Mouse (Mus musculus) left cerebral cortex, postnatal 25 days (tissue): ENCODE data around the gene 1700003H04Rik. TPM values are rescaled to one million over a fixed set of nuclear protein-coding genes. Genes with fewer than 3 reads are reported as not detected.

Experiments
- DNase-seq, 2 experiments: peaks; one replicate each; pipeline ENCODE4 v3.0.0; 2022; ENCODE audit warnings: low spot score in 2 of 2, mixed read lengths in 1 of 2
- intact Hi-C: fragments of 180-260 bp; cut with DNase I; formaldehyde crosslinking; loops from one replicate; pipeline ENCODE4 v1.15.1; 2025
- total RNA-seq, 2 experiments: library from RNA; stranded (reverse); gene quantifications; 2 replicates each; pipeline ENCODE4 v1.2.3; 2021

Gene 1700003H04Rik
- total RNA-seq, result not detected

DNA sequence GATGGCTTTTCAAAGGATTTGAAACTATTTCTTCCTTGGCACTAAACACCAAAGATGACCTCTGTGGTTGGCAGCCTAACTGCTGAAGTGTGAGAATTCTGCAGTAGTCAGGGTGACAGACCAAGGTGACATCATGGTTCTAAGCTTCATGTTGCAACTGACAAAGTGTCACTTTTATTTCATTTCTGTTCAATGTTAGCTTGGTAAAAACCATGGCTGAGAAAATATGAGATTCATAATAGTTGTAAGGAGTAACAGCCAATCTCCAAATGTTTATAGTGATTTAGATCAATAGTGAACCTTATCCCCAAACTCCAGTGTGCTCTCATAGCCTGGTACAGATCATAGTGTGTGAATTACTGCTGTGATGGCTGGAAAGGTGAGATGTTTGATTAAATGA is at the start of gene 1700003H04Rik:
TSS of gene 1700003H04Rik (minus strand) at position 101 of the 400 bp plus-strand sequence.
- intact Hi-C loops, result loop anchor here (10.0 kb wide), 1 partner anchor 306 kb away; no protein-coding TSS in a partner anchor

DNA sequence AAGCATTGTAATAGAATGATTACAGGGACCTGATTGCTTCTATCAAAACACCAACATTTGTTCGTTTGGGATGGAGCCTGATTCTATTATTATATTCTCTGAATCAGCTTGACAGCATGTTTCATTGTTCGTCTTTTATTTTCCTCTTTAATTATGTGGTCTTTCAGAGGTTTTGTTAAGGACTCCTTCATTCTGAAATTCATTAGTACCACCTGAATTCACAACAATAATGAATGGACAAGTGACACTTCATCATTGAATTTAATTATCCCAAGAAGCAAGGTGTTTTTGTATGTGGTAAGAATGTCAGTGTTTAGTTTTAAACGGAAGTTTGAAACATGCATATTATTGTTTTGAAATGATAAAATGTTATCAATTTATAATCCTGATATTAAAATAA is 42.1 kb upstream of the 1700003H04Rik start:
- intact Hi-C loops, result no loop called here

More for the DNA sequence above, at the start of gene 1700003H04Rik:
- DNase-seq, result no peak

DNA sequence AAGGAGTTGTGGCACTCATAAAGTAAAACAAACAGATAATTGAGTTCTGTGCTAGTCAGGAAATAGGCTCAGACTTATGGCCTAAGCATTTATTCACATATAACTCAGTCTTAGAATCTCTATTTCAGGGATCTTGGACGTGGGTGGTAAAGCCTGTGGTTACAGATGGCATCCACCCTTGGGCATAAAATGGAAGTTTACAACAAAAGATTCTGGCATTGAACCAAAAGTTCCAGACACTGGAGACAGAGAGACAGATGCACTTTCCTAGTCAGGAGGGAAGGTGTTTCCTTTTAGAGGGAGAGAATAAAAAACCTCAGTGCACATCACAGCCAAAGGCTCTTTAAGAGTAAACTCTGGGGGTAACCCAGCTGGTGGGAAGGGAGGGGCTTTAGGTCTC is 32.4 kb upstream of the 1700003H04Rik start:
- intact Hi-C loops, result no loop called here
- peak; percentile 49 to 92 for DNase-seq

More for the DNA sequence above, 42.1 kb upstream of the 1700003H04Rik start:
- no peak for DNase-seq

DNA sequence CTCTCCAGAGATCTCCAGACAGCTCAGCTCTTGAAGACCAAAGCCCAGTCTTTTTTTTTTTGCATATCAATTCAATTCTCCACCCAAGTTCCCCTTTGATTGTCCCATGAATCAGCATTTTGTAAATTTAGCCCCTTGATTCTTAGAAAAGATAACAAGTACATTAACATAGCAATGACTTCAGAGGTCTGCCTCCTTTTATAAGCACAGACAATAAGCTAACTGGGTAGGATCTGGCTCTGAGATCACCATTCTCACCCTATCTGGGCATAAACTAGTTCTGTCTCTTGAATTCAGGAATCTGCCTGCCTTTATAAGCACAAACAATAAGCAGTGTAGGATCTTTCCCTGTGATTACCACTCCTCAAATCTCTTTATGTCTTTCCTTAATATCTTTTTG is 29.1 kb upstream of the 1700003H04Rik start:
- no peak for DNase-seq

DNA sequence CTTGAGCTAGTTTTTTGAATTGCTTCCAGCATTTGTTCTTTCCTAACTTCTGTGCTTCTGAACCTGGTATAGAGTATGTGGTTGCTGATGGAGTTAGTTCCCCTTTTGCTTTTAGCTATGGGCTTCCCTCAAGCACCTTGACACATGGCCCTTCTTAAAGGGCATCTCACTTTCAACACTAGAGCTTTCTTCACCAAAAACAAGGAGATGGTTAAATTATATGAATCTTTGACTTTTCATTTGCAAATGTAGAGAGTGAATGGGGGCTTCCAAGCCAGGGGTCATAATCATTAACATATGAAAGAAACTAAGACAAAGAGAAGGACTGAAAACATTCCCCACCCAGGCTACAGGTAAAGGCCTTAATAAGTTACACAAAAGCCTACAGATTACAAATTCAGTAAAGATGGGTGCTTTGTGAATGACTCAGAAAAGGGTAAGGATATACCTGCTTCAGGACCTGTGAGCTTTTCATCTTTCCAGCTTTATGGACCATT is 25.2 kb upstream of the 1700003H04Rik start:
- intact Hi-C loops, result loop anchor here (10.0 kb wide), 2 partner anchors 1219 to 1439 kb away; no protein-coding TSS in a partner anchor
- no peak for DNase-seq

More for the DNA sequence above, 29.1 kb upstream of the 1700003H04Rik start:
- intact Hi-C loops, result loop anchor here (10.0 kb wide), 2 partner anchors 1215 to 1435 kb away; no protein-coding TSS in a partner anchor

DNA sequence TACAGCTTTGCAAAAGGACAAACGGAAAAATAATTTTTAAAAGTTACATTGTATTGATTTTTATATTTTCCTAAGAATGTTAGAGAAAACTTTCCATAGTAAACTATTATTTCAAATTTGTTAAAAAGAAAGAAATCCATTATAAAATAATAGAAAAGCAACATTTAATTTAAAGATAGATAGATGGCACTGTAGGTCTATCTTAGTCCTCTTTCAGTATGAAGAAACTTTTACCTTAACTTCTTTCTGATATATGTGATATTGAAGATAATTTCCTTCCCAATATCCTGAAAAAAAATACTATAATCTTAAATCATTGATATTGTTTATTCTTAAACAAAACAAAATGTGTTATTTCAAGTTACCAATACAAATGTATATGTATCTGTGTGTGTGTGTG is 24.6 kb upstream of the 1700003H04Rik start:
- no peak for DNase-seq
- intact Hi-C loops, result loop anchor here (10.0 kb wide), 2 partner anchors 1219 to 1439 kb away; no protein-coding TSS in a partner anchor

DNA sequence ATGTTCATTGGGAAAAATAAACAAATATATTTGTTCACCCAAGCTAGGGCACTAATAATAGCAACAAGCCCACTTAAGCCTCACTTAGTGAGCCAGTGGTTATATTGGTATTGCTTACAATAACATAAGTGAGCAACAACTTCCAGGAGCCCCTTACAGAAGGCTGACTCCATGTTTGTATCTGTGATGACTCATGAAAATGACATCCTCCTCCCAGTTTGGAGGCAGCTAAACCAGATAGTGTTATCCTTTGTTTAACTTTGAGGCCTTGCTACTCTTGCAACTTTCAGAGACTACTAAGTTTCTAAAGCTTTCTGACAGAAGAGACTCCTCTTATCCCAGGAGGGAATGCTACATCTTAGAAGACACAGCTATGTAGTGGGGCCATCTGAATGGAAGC is 16.9 kb upstream of the 1700003H04Rik start:
- DNase-seq, result no peak
- intact Hi-C loops, result no loop called here

DNA sequence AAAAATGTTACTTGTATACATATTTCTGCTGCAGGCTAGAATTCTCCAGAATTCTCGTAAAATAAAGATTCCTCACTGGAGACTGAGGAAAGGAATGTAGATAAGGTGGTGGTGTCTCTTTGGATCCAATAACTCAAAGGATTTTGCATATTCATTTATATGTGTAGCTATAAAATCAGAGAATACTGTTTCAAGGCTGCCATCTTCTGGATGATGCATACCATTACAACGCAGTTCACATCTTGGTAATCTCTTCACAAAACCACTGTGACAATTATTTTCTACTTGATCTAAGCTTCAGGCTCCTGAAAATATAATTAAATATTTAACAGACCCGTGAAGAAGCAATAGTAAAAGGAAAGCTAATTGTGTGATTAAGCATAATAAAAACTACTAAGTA is 6.6 kb upstream of the 1700003H04Rik start:
- intact Hi-C loops, result loop anchor here (2.0 to 10.0 kb wide), 3 partner anchors 241 to 1071 kb away; no protein-coding TSS in a partner anchor
- peak; percentile 5 to 41 for DNase-seq

DNA sequence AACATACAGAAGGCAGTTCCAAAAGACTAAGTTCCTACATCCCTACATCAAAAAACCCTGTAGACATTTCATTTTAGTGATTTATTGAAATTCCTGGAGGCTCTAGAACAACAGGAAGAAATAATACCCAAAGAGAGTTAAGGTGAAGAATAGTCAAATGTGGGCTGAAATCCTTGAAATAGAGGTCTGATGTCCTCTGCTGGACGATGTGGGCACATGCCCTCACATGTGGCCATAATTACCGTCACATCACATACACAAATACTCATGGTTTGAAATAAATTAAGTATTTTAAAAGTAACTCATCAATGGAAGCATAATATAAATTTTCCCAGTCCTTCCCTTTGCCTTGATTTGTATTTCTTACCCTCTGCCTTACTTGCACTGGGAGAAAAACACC is 4.9 kb upstream of the 1700003H04Rik start:
- no peak for DNase-seq
- intact Hi-C loops, result loop anchor here (2.0 to 10.0 kb wide), 3 partner anchors 239 to 1069 kb away; no protein-coding TSS in a partner anchor

DNA sequence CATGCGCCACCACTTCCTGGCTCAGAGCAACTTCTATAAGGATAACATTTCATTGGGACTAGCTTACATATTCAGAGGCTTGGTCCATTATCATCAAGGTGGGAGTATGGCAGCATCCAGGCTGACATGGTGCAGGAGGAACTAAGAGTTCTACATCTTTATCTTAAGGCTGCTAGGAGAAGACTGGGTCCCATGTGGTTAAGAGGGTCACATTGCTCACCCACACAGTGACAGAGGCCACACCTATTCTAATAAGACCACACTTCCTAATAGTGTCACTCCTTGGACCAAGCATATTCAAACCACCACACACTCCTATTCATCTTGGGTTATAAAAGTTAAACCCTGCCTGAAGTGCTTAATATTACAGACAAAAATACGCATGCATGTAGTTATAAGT is 23.6 kb downstream of the 1700003H04Rik start:
- intact Hi-C loops, result no loop called here

DNA sequence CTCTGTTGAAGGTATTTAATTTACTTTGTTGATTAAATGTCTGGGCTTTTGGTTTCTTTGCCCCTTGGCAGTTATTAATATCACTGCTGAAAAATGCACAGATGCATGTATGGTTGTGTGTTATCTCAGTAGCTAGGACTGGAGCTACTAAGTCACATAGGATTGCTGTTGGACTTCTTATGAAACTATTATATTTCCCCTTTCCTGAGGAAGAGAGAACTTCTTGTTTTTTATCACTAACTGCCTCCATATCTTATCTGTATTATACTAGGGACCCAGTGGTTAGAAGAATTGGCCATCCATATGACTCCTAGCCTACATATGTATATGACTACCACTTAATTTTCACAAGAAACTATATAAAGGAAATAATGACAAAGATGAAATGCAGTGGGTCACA is 24.9 kb downstream of the 1700003H04Rik start:
- DNase-seq, result no peak
- intact Hi-C loops, result no loop called here

More for the DNA sequence above, 23.6 kb downstream of the 1700003H04Rik start:
- DNase-seq, result no peak

DNA sequence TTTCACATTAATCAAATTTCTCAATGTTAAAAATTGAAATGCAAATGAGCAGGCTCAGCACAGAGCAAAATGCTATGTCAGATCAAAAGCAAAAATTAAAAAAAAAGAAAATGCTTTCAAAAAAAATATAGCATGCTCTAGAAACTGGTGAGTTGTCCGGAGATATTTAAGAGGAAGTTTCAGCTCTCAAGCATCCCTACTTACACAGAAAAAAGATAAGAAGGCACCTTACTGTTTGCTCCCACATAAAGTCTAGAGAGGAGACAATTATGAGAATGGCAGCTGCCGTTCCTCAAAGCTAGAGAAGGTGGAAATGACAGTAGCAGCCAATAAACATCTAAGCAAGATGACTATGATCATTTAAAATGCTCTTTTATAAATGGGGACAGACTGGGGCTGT is 25.8 kb downstream of the 1700003H04Rik start:
- no peak for DNase-seq
- intact Hi-C loops, result no loop called here

DNA sequence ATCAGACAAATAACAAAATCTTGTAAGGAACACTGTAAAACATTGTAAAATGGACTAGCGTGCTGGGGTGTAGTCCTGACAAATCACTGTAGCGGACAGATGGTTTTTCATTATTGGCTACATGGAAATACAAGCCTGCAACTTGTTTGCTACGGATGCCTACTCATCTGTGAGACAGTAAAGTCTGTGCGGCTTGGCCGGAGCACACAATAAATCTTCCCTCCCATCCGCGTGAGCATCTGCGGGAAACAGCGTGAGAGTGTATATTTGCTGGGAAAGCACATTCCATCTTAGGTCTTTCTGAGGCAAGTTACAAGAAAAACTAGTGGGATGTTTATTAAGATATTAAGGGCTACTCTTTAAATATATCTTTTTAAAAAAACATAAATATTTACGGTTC is 32.0 kb downstream of the 1700003H04Rik start:
- intact Hi-C loops, result no loop called here
- DNase-seq, result no peak

DNA sequence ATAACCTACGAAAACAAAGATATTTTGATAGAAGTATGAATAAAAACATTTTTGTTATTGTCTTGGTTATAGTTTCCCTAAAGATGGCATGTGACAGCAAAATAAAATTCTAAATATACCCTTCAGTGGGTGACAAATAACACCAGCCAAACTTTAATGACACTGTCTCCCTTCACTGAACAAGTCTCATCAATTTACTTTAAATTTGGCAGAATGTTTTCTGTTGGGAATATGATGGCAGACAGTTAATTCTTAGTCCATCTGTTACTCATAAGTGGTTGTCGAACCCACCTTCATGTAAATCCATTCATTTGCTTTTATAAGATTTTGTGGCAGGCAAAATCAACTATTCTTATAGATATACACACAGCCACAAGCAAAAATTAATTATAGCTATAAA is 42.6 kb downstream of the 1700003H04Rik start:
- intact Hi-C loops, result no loop called here
- no peak for DNase-seq

DNA sequence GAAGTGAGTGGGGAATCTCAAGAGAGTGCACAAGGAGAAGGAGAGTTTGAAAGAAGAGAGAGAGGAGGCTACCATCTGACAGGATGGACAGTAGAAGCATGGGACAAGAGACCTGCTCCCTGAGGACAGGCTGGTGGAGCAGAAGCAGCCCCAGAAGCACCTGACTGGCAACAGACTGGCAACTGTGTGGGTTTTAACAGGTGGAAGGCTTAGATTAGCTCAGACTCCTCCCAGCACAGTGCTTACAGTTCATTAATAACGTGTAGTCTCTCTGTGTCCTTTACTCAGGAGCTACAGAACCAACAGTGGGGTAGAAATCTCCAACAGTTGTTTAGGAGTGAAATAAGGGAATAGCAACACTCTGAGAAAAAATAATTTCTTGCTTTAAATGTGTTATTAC is 44.3 kb downstream of the 1700003H04Rik start:
- intact Hi-C loops, result no loop called here
- DNase-seq, result no peak

DNA sequence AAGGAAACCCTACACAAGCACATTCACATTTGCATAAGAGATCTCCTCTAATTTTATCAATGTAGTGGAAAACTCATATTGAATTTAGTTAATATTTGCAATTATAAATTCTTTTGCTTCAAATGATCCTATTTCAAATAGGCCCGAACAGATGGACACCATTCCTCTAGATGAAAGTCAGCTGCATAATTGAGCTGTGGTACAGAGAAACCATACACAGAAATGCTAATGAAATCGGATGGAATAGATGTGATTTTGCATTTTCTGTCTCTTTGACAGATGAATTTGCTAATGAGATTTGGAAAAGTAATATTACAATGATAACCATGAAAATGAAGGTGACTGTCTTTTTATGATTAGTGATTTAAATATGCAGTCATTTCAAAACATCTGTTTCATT is 62.1 kb downstream of the 1700003H04Rik start:
- DNase-seq, result no peak
- intact Hi-C loops, result no loop called here

Other genes starting within 250 kb of the 1700003H04Rik start
- gene 1700006A11Rik, start 155.1 kb downstream of the 1700003H04Rik start, total RNA-seq, result not detected